Comparison of ENCODE assay signal across 9 mouse cellular contexts in genomic region chr7:113268287-113268686, GRCm38 (mm10).
A peak's percentile ranks its signal among the peaks of the same experiment; 100 is the strongest.
DNase-seq lines count a peak whose midpoint lies in the region; ATAC-seq and TF ChIP-seq lines count a peak whose summit lies in the region.
"Had no signal": no experiment of that assay in that cellular context is flagged by ENCODE, and none has a peak within 500 bp of the region (broad histone marks: within the 10 kb centered on the region; RNA-seq: fewer than 3 reads in every experiment).

No protein-coding gene starts in this region.

- H3K36me3 ChIP-seq in hindbrain, embryonic 11.5 days (ENCODE audit: control insufficient read depth, insufficient read depth, low read length): no peaks in the 10 kb centered on the region
- H3K36me3 ChIP-seq in hindbrain, embryonic 13.5 days: no peaks in the 10 kb centered on the region
- H3K36me3 ChIP-seq: limb, embryonic 13.5 days had no signal

- CTCF ChIA-PET in Patski (lab: Charles Lee): interaction anchor here (0.7 to 4.3 kb wide), 9 partner anchors 10 to 128 kb away, joined by 3 to 22 read pairs (median 3); no protein-coding TSS in a partner anchor

- H3K9ac ChIP-seq in hindbrain, embryonic 11.5 days (ENCODE audit: low read depth, low read length): no peak overlapping the region
- H3K9ac ChIP-seq in hindbrain, embryonic 13.5 days: no peak overlapping the region
- H3K9ac ChIP-seq: limb, embryonic 13.5 days had no signal

- no peaks in the 10 kb centered on the region for H3K9me3 ChIP-seq in hindbrain, embryonic 11.5 days (ENCODE audit: control insufficient read depth, low read length)
- H3K9me3 ChIP-seq in hindbrain, embryonic 13.5 days: no peaks in the 10 kb centered on the region
- H3K9me3 ChIP-seq: limb, embryonic 13.5 days had no signal

- no peaks in the 10 kb centered on the region for H3K4me1 ChIP-seq in hindbrain, embryonic 11.5 days (replicated peaks; ENCODE audit: control insufficient read depth, insufficient read depth, low read length)
- H3K4me1 ChIP-seq in hindbrain, embryonic 13.5 days (replicated peaks): peaks cover 22% of the 10 kb centered on the region

- intact Hi-C loops in left cerebral cortex, postnatal 14 days (cut with DNase I): loop anchor here (1.0 kb wide), 1 partner anchor 125 kb away; no protein-coding TSS in a partner anchor

- 82% methylated on average over 9 of the region's 9 CpGs for WGBS in hindbrain, embryonic 11.5 days
- WGBS in hindbrain, embryonic 13.5 days: 81% methylated on average over 9 of the region's 9 CpGs

- H3K27me3 ChIP-seq in hindbrain, embryonic 11.5 days (ENCODE audit: control insufficient read depth, insufficient read depth, low read length): no peaks in the 10 kb centered on the region
- no peaks in the 10 kb centered on the region for H3K27me3 ChIP-seq in hindbrain, embryonic 13.5 days
- no peaks in the 10 kb centered on the region for H3K27me3 ChIP-seq in Patski
- H3K27me3 ChIP-seq: limb, embryonic 13.5 days had no signal

- POLR2A ChIA-PET in Patski (lab: Charles Lee): interaction anchor here (1.2 kb wide), 1 partner anchor 12 kb away, joined by 3 read pairs; no protein-coding TSS in a partner anchor

- no peak overlapping the region for H3K4me2 ChIP-seq in hindbrain, embryonic 11.5 days (replicated peaks; ENCODE audit: low read depth, low read length)
- H3K4me2 ChIP-seq in hindbrain, embryonic 13.5 days: no peak overlapping the region
- H3K4me2 ChIP-seq: limb, embryonic 13.5 days had no signal

- TF ChIP-seq CTCF in Patski (IDR thresholded peaks at IDR 0.05): peak; percentile 84

- no peak overlapping the region for H3K4me3 ChIP-seq in hindbrain, embryonic 11.5 days (ENCODE audit: low read depth, low read length)
- no peak overlapping the region for H3K4me3 ChIP-seq in hindbrain, embryonic 13.5 days
- H3K4me3 ChIP-seq: limb, embryonic 13.5 days had no signal

- no peak for ATAC-seq in hindbrain, embryonic 11.5 days (ENCODE audit: low FRiP score)
- no peak for ATAC-seq in hindbrain, embryonic 13.5 days (ENCODE audit: low FRiP score)
- ATAC-seq in Patski: no peak
- peak; percentile 68 for ATAC-seq in granulocyte monocyte progenitor cell, adult 5-6 weeks (replicated peaks; ENCODE audit: poor library complexity, severe bottlenecking)
- peak; percentile 45; the same call in 1 of the 2 replicates for ATAC-seq in neutrophil, adult 5-6 weeks (ENCODE audit: extremely low read depth, insufficient number of reproducible peaks, low FRiP score, poor library complexity, severe bottlenecking)

- peak; percentile 69 for DNase-seq in hindbrain, embryonic 11.5 days (ENCODE audit: low spot score)
- no peak for DNase-seq in Patski (ENCODE audit: low read depth, low spot score)
- DNase-seq in cerebellum, adult 9-11 months: peak; percentile 75
- peak; percentile 73 to 76 for DNase-seq in left cerebral cortex, postnatal 14 days (ENCODE audit: low spot score in 2 of 2)
- peak; percentile 26 to 45 for DNase-seq in thymus, adult 18-20 months

- in situ Hi-C loops in Patski (cut with MboI; ENCODE audit: low pct_unique_long_range_greater_than_20kb): loop anchor here (25.0 kb wide), 1 partner anchor 881 kb away; no protein-coding TSS in a partner anchor

- no peak overlapping the region for H3K27ac ChIP-seq in hindbrain, embryonic 11.5 days (ENCODE audit: low read depth, low read length)
- H3K27ac ChIP-seq in hindbrain, embryonic 13.5 days: no peak overlapping the region
- H3K27ac ChIP-seq: limb, embryonic 13.5 days had no signal

Comparison
In these comparisons a context has a peak if more than half of its experiments do, and no peak if none do; other contexts are left out.
1. ATAC-seq: peak in granulocyte monocyte progenitor cell, adult 5-6 weeks (single experiment) and neutrophil, adult 5-6 weeks (single experiment); none in hindbrain, embryonic 11.5 days (single experiment), hindbrain, embryonic 13.5 days (single experiment) and Patski (single experiment).